In the genomic region with DNA sequence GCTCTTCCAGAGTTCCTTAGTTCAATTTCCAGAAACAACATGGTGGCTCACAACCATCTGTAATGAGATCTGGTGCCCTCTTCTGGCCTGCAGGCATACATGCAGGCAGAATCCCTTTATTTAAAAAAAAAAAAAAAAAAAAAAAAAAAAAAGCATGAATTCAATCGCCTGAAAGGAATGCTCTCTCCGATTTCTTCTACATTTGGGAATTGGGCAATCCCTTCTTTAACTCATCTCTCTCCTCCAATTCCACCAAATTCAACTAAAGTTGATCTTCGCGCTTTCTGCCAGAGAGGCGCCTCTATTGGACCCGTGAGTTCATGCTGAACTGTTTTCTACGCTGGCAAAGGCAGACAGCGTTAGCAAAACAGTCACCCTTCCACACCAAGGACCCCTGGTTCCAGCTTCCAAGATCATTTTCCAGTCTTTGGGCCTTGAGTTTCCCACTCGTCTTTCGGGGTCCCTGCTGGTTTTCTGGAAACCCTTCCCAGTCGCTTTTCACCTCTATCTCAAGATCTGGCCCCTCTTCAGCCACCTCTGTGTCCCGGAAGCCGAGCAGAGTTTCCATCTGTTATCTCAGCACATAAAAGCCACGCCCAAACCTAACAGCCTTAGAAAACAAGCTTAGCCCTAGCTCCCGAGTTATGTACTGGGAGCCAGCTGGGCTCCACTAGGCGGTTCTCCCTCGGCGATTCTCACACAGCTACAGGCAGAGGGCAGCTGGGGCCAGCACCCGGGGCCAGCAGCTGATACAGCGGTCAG, we compare ENCODE assay signal across 8 mouse cellular contexts.
A peak's percentile ranks its signal among the peaks of the same experiment; 100 is the strongest.
DNase-seq lines count a peak whose midpoint lies in the region.

No protein-coding gene starts in this region.

- peak; percentile 26 for DNase-seq in cerebellum, postnatal 10 days
- DNase-seq in cerebellum, adult 8-10 months = no peak
- peak; percentile 60 for DNase-seq in embryo, embryonic 9.5 days (ENCODE audit: extremely low spot score)
- DNase-seq in heart, adult 9 months (ENCODE audit: low spot score in 2 of 2) = peak; percentile 74 to 78
- peak; percentile 30 to 31 for DNase-seq in kidney, adult 8-10 months
- peak; percentile 64 for DNase-seq in lung, postnatal 10 days
- DNase-seq in retina, postnatal 1 day = peak; percentile 80
- no peak for DNase-seq in left cerebral cortex, adult 11 months (ENCODE audit: low spot score)

Comparison
In these comparisons a context has a peak if more than half of its experiments do, and no peak if none do; other contexts are left out.
1. DNase-seq: peak in cerebellum, postnatal 10 days (2 of 2), embryo, embryonic 9.5 days (single experiment), heart, adult 9 months (2 of 2), kidney, adult 8-10 months (2 of 2), lung, postnatal 10 days (single experiment) and retina, postnatal 1 day (single experiment); none in cerebellum, adult 8-10 months (single experiment) and left cerebral cortex, adult 11 months (single experiment).